Comparison of ENCODE assay signal across 23 mouse cellular contexts in the genomic region with DNA sequence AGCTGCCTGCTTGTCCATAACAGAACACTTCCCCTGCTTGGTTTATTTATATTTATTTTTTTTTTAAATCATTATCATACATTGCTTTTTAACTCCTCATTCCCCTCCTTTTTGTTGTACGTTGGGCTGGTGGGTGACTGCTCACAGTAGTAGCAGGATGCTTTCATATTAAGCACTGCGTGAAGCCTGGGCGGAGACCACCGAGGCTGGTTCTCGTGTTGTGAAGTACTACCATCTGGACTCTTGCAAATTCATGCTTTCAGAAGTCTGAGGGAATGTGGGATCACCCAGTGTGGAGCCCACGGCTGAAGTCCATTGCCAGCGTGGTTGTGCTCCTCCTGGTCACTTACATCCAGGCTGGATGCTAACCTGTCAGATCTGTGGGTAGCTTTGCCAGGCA. TPM values are rescaled to one million over a fixed set of nuclear protein-coding genes. Genes with fewer than 3 reads are reported as not detected.
A peak's percentile ranks its signal among the peaks of the same experiment; 100 is the strongest.
DNase-seq lines count a peak whose midpoint lies in the region; ATAC-seq and TF ChIP-seq lines count a peak whose summit lies in the region.
"Had no signal": no experiment of that assay in that cellular context is flagged by ENCODE, and none has a peak within 500 bp of the region (broad histone marks: within the 10 kb centered on the region; RNA-seq: fewer than 3 reads in every experiment).

No protein-coding gene starts in this region.

- 53% methylated on average over 7 of the region's 7 CpGs for WGBS in lung, embryonic 14.5 days
- WGBS in forebrain, embryonic 12.5 days: 75% methylated on average over 7 of the region's 7 CpGs
- 56% methylated on average over 7 of the region's 7 CpGs for WGBS in midbrain, embryonic 16.5 days
- WGBS in heart, embryonic 12.5 days: 92% methylated on average over 7 of the region's 7 CpGs

- peaks cover 8% of the 10 kb centered on the region; the same call in 1 of the 2 replicates for H3K4me1 ChIP-seq in lung, embryonic 14.5 days (ENCODE audit: insufficient read depth)
- peaks cover 27% of the 10 kb centered on the region for H3K4me1 ChIP-seq in forebrain, embryonic 12.5 days
- H3K4me1 ChIP-seq in midbrain, embryonic 16.5 days (ENCODE audit: control insufficient read depth, insufficient read depth, low read length): peaks cover 13% of the 10 kb centered on the region
- peaks cover 22% of the 10 kb centered on the region for H3K4me1 ChIP-seq in heart, embryonic 12.5 days (replicated peaks)

- peaks cover 50% of the 10 kb centered on the region for H3K36me3 ChIP-seq in lung, embryonic 14.5 days (ENCODE audit: insufficient read depth)
- H3K36me3 ChIP-seq in forebrain, embryonic 12.5 days (replicated peaks): peaks cover 61% of the 10 kb centered on the region
- peaks cover 32% of the 10 kb centered on the region for H3K36me3 ChIP-seq in midbrain, embryonic 16.5 days (ENCODE audit: control insufficient read depth, insufficient read depth, low read length)
- peaks cover 78% of the 10 kb centered on the region for H3K36me3 ChIP-seq in heart, embryonic 12.5 days

- no peak for TF ChIP-seq CTCF in lung, embryonic 14.5 days (IDR thresholded peaks at IDR 0.05; ENCODE audit: low read depth)

- H3K4me3 ChIP-seq in lung, embryonic 14.5 days (ENCODE audit: low read depth, low read length): no peak overlapping the region
- H3K4me3 ChIP-seq in forebrain, embryonic 12.5 days (replicated peaks): no peak overlapping the region
- H3K4me3 ChIP-seq in midbrain, embryonic 16.5 days (ENCODE audit: low read depth, low read length): no peak overlapping the region
- H3K4me3 ChIP-seq in heart, embryonic 12.5 days: no peak overlapping the region
- H3K4me3 ChIP-seq: embryonic facial prominence, embryonic 12.5 days; heart, embryonic 15.5 days; limb, embryonic 15.5 days; midbrain, embryonic 12.5 days; neural tube, embryonic 12.5 days had no signal

- ATAC-seq in frontal cortex, adult (ENCODE audit: low TSS enrichment): peak; percentile 26; the same call in 1 of the 2 replicates
- peak; percentile 64; the same call in 1 of the 2 replicates for ATAC-seq in lung, embryonic 14.5 days (ENCODE audit: insufficient read depth)
- ATAC-seq in forebrain, embryonic 12.5 days (ENCODE audit: low FRiP score): no peak
- no peak for ATAC-seq in midbrain, embryonic 16.5 days
- no peak for ATAC-seq in heart, embryonic 12.5 days (ENCODE audit: insufficient number of reproducible peaks, low FRiP score)

- no peak overlapping the region for H3K27ac ChIP-seq in lung, embryonic 14.5 days (ENCODE audit: low read depth)
- peak overlapping the region; percentile 57; the same call in 1 of the 2 replicates for H3K27ac ChIP-seq in forebrain, embryonic 12.5 days
- H3K27ac ChIP-seq in midbrain, embryonic 16.5 days (ENCODE audit: low read length): peak overlapping the region; percentile 15
- H3K27ac ChIP-seq in heart, embryonic 12.5 days (ENCODE audit: poor library complexity, severe bottlenecking): no peak overlapping the region
- H3K27ac ChIP-seq: embryonic facial prominence, embryonic 12.5 days; heart, embryonic 15.5 days; limb, embryonic 15.5 days; neural tube, embryonic 12.5 days had no signal

- H3K27me3 ChIP-seq in lung, embryonic 14.5 days (ENCODE audit: insufficient read depth, low read length): no peaks in the 10 kb centered on the region
- H3K27me3 ChIP-seq in forebrain, embryonic 12.5 days: no peaks in the 10 kb centered on the region
- H3K27me3 ChIP-seq in midbrain, embryonic 16.5 days (ENCODE audit: control insufficient read depth, insufficient read depth, low read depth, low read length): no peaks in the 10 kb centered on the region
- H3K27me3 ChIP-seq in heart, embryonic 12.5 days (replicated peaks): no peaks in the 10 kb centered on the region
- H3K27me3 ChIP-seq: embryonic facial prominence, embryonic 12.5 days; heart, embryonic 15.5 days; limb, embryonic 15.5 days; midbrain, embryonic 12.5 days; neural tube, embryonic 12.5 days had no signal

- no peaks in the 10 kb centered on the region for H3K9me3 ChIP-seq in lung, embryonic 14.5 days (ENCODE audit: low read depth, low read length)
- no peaks in the 10 kb centered on the region for H3K9me3 ChIP-seq in forebrain, embryonic 12.5 days
- H3K9me3 ChIP-seq in midbrain, embryonic 16.5 days (replicated peaks; ENCODE audit: control insufficient read depth, low read length, poor library complexity, severe bottlenecking): no peaks in the 10 kb centered on the region
- H3K9me3 ChIP-seq in heart, embryonic 12.5 days (replicated peaks): no peaks in the 10 kb centered on the region
- H3K9me3 ChIP-seq: embryonic facial prominence, embryonic 12.5 days; heart, embryonic 15.5 days; limb, embryonic 15.5 days; midbrain, embryonic 12.5 days; neural tube, embryonic 12.5 days had no signal

- no peak overlapping the region for H3K9ac ChIP-seq in lung, embryonic 14.5 days
- no peak overlapping the region for H3K9ac ChIP-seq in forebrain, embryonic 12.5 days
- H3K9ac ChIP-seq in midbrain, embryonic 16.5 days (ENCODE audit: low read depth, low read length): 0 out of 2 replicates have a peak overlapping the region, but pooled peaks have one; percentile 11
- H3K9ac ChIP-seq in heart, embryonic 12.5 days: no peak overlapping the region; the same call in 1 of the 2 replicates
- H3K9ac ChIP-seq: embryonic facial prominence, embryonic 12.5 days; heart, embryonic 15.5 days; limb, embryonic 15.5 days; midbrain, embryonic 12.5 days; neural tube, embryonic 12.5 days had no signal

- H3K4me2 ChIP-seq in lung, embryonic 14.5 days: no peak overlapping the region
- no peak overlapping the region for H3K4me2 ChIP-seq in forebrain, embryonic 12.5 days
- no peak overlapping the region for H3K4me2 ChIP-seq in midbrain, embryonic 16.5 days (ENCODE audit: low read length)
- H3K4me2 ChIP-seq in heart, embryonic 12.5 days: no peak overlapping the region
- H3K4me2 ChIP-seq: embryonic facial prominence, embryonic 12.5 days; heart, embryonic 15.5 days; limb, embryonic 15.5 days; midbrain, embryonic 12.5 days; neural tube, embryonic 12.5 days had no signal

- DNase-seq in frontal cortex, postnatal 25 days (ENCODE audit: low spot score in 2 of 2): no peak
- DNase-seq in lung, embryonic 14.5 days: peak; percentile 47
- DNase-seq in lung, postnatal 36 days: no peak
- no peak for DNase-seq in cerebellum, postnatal 14 days
- DNase-seq: adrenal gland, adult 2 months; cerebellum, adult 11 months; gastrocnemius, postnatal 10 days; heart, adult 18-20 months; kidney, adult 11 months; kidney, postnatal 14 days; layer of hippocampus, adult 9-11 months; lung, postnatal 4 days; right cerebral cortex, adult 18-20 months; thymus, postnatal 4 days had no signal

RNA-seq across cellular contexts. Expression of a gene that starts 42.1 kb away (rescaled TPM):
- polyA plus RNA-seq in lung, embryonic 14.5 days (2014; fragmentation: Nextera tagmentation; extraction: Ambion mirVana): not detected in 2 replicates
- polyA plus RNA-seq in forebrain, embryonic 12.5 days (2016; fragmentation: Nextera tagmentation; extraction: Ambion mirVana): not detected in 2 replicates
- polyA plus RNA-seq in midbrain, embryonic 16.5 days (2015; fragmentation: Nextera tagmentation; extraction: Ambion mirVana): 0.31 TPM in 1 of 2 replicates, not detected in the other
- 0.15 and 0.18 TPM in 2 replicates for polyA plus RNA-seq in heart, embryonic 12.5 days (2016; fragmentation: Nextera tagmentation; extraction: Ambion mirVana)
- polyA plus RNA-seq: adrenal gland, adult 2 months; midbrain, embryonic 12.5 days had no signal

Comparison
In these comparisons a context has a peak if more than half of its experiments do, and no peak if none do; other contexts are left out.
1. ATAC-seq: peak in frontal cortex, adult (single experiment) and lung, embryonic 14.5 days (single experiment); none in forebrain, embryonic 12.5 days (single experiment), midbrain, embryonic 16.5 days (single experiment) and heart, embryonic 12.5 days (single experiment).
2. H3K27ac ChIP-seq: peak in forebrain, embryonic 12.5 days (single experiment) and midbrain, embryonic 16.5 days (single experiment); none in lung, embryonic 14.5 days (single experiment) and heart, embryonic 12.5 days (single experiment).